Mouse (Mus musculus): ENCODE measurements around the gene Apoe. TPM values are rescaled to one million over a fixed set of nuclear protein-coding genes. Genes with fewer than 3 reads are reported as not detected.

Apoe gene
- total and polyA plus RNA-seq, 3 experiments: 6.2 to 16.7 (median 10.0) TPM

DNA sequence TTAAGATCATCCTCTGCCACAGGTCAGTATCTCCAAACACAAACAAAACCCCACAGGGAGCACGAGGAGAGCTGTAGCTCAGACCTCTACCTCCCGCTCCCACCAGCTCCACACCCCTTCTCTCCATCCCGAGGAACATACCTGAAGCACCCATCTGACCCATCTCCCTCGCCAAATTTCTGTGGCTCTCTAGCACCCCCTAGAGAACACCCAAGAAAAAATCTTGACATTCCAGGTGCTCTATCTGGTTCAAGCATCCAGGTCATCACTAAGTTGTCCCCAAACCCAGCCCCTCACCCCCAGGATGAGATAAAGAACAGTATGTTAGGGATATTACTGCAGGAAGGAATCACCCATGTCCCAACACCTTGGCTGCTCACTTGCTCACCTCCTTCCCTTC is 14.2 kb upstream of the Apoe start:
- Histone ChIP-seq H3K4me1 (ENCODE audit: control insufficient read depth in 1 of 2, insufficient read depth in 2 of 2) (peaks cover 9 to 39% of the 10 kb centered on the region in 2 experiments; a peak in 3 of 4 replicates), H3K79me2 (replicated peaks; ENCODE audit: control insufficient read depth, extremely low read depth, insufficient read depth, poor library complexity, severe bottlenecking) (peaks cover 18% of the 10 kb centered on the region), H3K9me3 (replicated peaks; ENCODE audit: low read length) (no peaks in the 10 kb centered on the region), H3K4me3 (replicated peaks in 1 of 3; ENCODE audit: low read depth in 2 of 3, low read length in 2 of 3, poor library complexity in 1 of 3) (no peak overlapping the region), H3K27me3 (replicated peaks) (no peaks in the 10 kb centered on the region), H3K4me2 (ENCODE audit: insufficient read depth, low read depth, poor library complexity, severe bottlenecking) (no peak overlapping the region), H3K36me3 (replicated peaks in 1 of 2; ENCODE audit: control insufficient read depth in 1 of 2, insufficient read depth in 1 of 2, low read length in 1 of 2) (peaks cover 46 to 56% of the 10 kb centered on the region in 2 experiments), H3K9ac (ENCODE audit: insufficient read depth, low read depth) (no peak overlapping the region), H3K27ac (ENCODE audit: insufficient read depth, low read depth) (no peak overlapping the region)
- TF ChIP-seq EP300 (IDR thresholded peaks at IDR 0.05; ENCODE audit: low read length) (no peak), MAFK (IDR thresholded peaks at IDR 0.05; ENCODE audit: insufficient replicate concordance, low read length) (no peak), JUND (conservative IDR thresholded peaks at IDR 0.05; ENCODE audit: low read depth, low read length) (no peak), ETS1 (conservative IDR thresholded peaks at IDR 0.05; ENCODE audit: low read depth, low read length) (no peak), CTCF (conservative IDR thresholded peaks at IDR 0.05 in 1 of 2, IDR thresholded peaks at IDR 0.05 in 1 of 2; ENCODE audit: low read depth in 2 of 2, low read length in 2 of 2) (peak; percentile 6 to 71; a peak in 2 of 4 replicates), NELFE (IDR thresholded peaks at IDR 0.05; ENCODE audit: low read depth, low read length) (no peak), MYC (IDR thresholded peaks at IDR 0.05; ENCODE audit: low read depth, low read length) (no peak), SMC3 (IDR thresholded peaks at IDR 0.05; ENCODE audit: low read depth, low read length) (peak; percentile 29; the same call in 1 of the 2 replicates), RAD21 (IDR thresholded peaks at IDR 0.05; ENCODE audit: low read depth, low read length) (peak; percentile 36), POLR2A (IDR thresholded peaks at IDR 0.05; ENCODE audit: low read depth, low read length) (no peak), UBTF (IDR thresholded peaks at IDR 0.05; ENCODE audit: low read depth, low read length) (no peak), BHLHE40 (IDR thresholded peaks at IDR 0.05; ENCODE audit: low read depth, low read length) (no peak), ZNF384 (IDR thresholded peaks at IDR 0.05; ENCODE audit: low read depth, low read length) (no peak), TBP (conservative IDR thresholded peaks at IDR 0.05; ENCODE audit: low read depth, low read length) (no peak)
- dilution Hi-C loops (cut with MboI; ENCODE audit: extremely low pct_ligation_motif_present, extremely low pct_unique_long_range_greater_than_20kb, low sequenced_read_pairs): no loop called here
- peak; percentile 45 for DNase-seq (ENCODE audit: extremely low read depth)
- in situ Hi-C loops (cut with MboI; ENCODE audit: low pct_ligation_motif_present, low pct_unique_long_range_greater_than_20kb, low sequenced_read_pairs): loop anchor here (5.0 kb wide), 1 partner anchor 46 kb away; the partner anchor contains the start of gene Clptm1

DNA sequence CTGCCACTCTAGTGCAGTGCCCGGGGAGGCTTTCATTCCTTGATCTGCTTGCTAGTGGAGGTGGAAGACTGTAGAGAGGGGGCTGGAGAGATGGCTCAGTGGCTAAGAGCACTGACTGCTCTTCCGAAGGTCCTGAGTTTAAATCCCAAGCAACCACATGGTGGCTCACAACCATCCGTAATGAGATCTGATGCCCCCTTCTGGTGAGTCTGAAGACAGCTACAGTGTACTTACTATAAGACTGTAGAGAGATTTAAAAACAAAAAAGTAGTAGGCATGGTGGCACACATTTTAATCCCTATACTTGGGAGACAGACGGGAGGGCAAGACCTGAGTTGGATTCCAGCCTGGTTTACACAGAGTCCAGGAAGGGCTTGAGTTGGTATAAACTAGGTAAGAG is 13.4 kb upstream of the Apoe start:
- H3K36me3 ChIP-seq (replicated peaks in 1 of 2; ENCODE audit: control insufficient read depth in 1 of 2, insufficient read depth in 1 of 2, low read length in 1 of 2): peaks cover 53 to 63% of the 10 kb centered on the region in 2 experiments

More for the DNA sequence above, 13.4 kb upstream of the Apoe start:
- Histone ChIP-seq H3K9ac (ENCODE audit: insufficient read depth, low read depth) (no peak overlapping the region), H3K4me1 (ENCODE audit: control insufficient read depth in 1 of 2, insufficient read depth in 2 of 2) (peaks cover 9 to 35% of the 10 kb centered on the region in 2 experiments; a peak in 3 of 4 replicates), H3K4me3 (replicated peaks in 1 of 3; ENCODE audit: low read depth in 2 of 3, low read length in 2 of 3, poor library complexity in 1 of 3) (no peak overlapping the region), H3K27ac (ENCODE audit: insufficient read depth, low read depth) (no peak overlapping the region), H3K79me2 (replicated peaks; ENCODE audit: control insufficient read depth, extremely low read depth, insufficient read depth, poor library complexity, severe bottlenecking) (peaks cover 18% of the 10 kb centered on the region), H3K9me3 (replicated peaks; ENCODE audit: low read length) (no peaks in the 10 kb centered on the region), H3K4me2 (ENCODE audit: insufficient read depth, low read depth, poor library complexity, severe bottlenecking) (no peak overlapping the region), H3K27me3 (replicated peaks) (no peaks in the 10 kb centered on the region)
- DNase-seq (ENCODE audit: extremely low read depth): no peak
- TF ChIP-seq IRF4 (IDR thresholded peaks at IDR 0.05; ENCODE audit: low read depth, low read length) (no peak), CTCF (conservative IDR thresholded peaks at IDR 0.05 in 1 of 2, IDR thresholded peaks at IDR 0.05 in 1 of 2; ENCODE audit: low read depth in 2 of 2, low read length in 2 of 2) (peak; percentile 39 to 68; a peak in 3 of 4 replicates)
- dilution Hi-C loops (cut with MboI; ENCODE audit: extremely low pct_ligation_motif_present, extremely low pct_unique_long_range_greater_than_20kb, low sequenced_read_pairs): no loop called here
- in situ Hi-C loops (cut with MboI; ENCODE audit: low pct_ligation_motif_present, low pct_unique_long_range_greater_than_20kb, low sequenced_read_pairs): loop anchor here (5.0 kb wide), 1 partner anchor 45 kb away; the partner anchor contains the start of gene Clptm1
